Mouse (Mus musculus): ENCODE measurements around the gene Rgs13.

DNA sequence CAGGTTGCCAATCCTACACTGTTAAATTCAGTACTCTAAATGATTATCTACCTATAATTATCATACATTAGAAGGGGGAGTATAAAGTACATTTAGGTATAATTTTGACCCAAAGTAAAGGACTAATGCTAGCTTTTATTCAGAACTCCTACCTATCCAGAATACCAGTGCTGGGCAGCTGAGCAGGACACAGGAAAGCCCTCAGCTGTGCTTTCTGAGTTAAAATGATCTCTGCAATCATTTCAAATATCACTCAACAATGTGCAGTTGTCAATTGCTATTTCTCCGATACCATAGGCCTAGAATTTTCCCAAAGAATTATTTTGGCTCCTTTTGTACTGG is 25.0 kb downstream of the Rgs13 start:
- no peak for TF ChIP-seq CTCF (IDR thresholded peaks at IDR 0.05; ENCODE audit: control insufficient read depth, insufficient read depth, insufficient replicate concordance, low read depth, low read length)
- no peak for TF ChIP-seq POLR2A (IDR thresholded peaks at IDR 0.05; ENCODE audit: control insufficient read depth, low read depth, low read length)

All from testis, adult 2 months (tissue).